Mouse (Mus musculus) megakaryocyte progenitor cell, adult 5-6 weeks (primary cell): ENCODE measurements around the gene Gm3526. TPM values are rescaled to one million over a fixed set of nuclear protein-coding genes. Genes with fewer than 3 reads are reported as not detected.
"Not testable (repeated sequence)": the region's sequence is repeated elsewhere in the genome, so short reads cannot be mapped to it uniquely, and the experiment has no call there.

ENCODE experiments used
- ATAC-seq: replicated peaks from 2 replicates; pipeline ENCODE4 v1.8.0; 2016; ENCODE audit warnings: mild to moderate bottlenecking, moderate TSS enrichment, inconsistent platforms; ENCODE audit not compliant: poor library complexity
- total RNA-seq, 2 experiments: library from RNA; stranded (forward) in 1 of 2; stranded (reverse) in 1 of 2; fragments of 157-497, 149-512 nt in 1 of 2; fragments of 200-1000 nt in 1 of 2; gene quantifications; 2 replicates each; pipeline versions ENCODE4 v1.2.3 to v1.2.4; 2015 to 2017

Gene Gm3526
- not detected in 2 replicates for total RNA-seq (2015)
- not detected in 2 replicates for total RNA-seq (2017)

GRCm38 (mm10) chr14:5260480-5260879, at the start of gene Gm3526:
Gene Gm3526, minus strand, starts transcription at chr14:5260580.
- ATAC-seq: not testable (repeated sequence)

Other genes with a start within 250 kb of the Gm3526 start
- not detected in 2 replicates for gene Gm3298, start 244.7 kb downstream of the Gm3526 start, total RNA-seq (2015)
- not detected in 2 replicates for gene Gm3298, start 244.7 kb downstream of the Gm3526 start, total RNA-seq (2017)
- gene 4930555G01Rik, start 210.0 kb downstream of the Gm3526 start, total RNA-seq (2015): not detected in 2 replicates
- not detected in 2 replicates for gene 4930555G01Rik, start 210.0 kb downstream of the Gm3526 start, total RNA-seq (2017)
- gene Gm8281, start 189.5 kb downstream of the Gm3526 start, total RNA-seq (2015): 0.25 TPM in 1 of 2 replicates, not detected in the other
- not detected in 2 replicates for gene Gm8281, start 189.5 kb downstream of the Gm3526 start, total RNA-seq (2017)
- gene Gm8279, start 129.1 kb downstream of the Gm3526 start, total RNA-seq (2015): not detected in 2 replicates
- gene Gm8279, start 129.1 kb downstream of the Gm3526 start, total RNA-seq (2017): not detected in 2 replicates
- not detected in 2 replicates for gene Gm3317, start 96.0 kb downstream of the Gm3526 start, total RNA-seq (2015)
- not detected in 2 replicates for gene Gm3317, start 96.0 kb downstream of the Gm3526 start, total RNA-seq (2017)
- not detected in 2 replicates for gene Gm8271, start 74.8 kb downstream of the Gm3526 start, total RNA-seq (2015)
- gene Gm8271, start 74.8 kb downstream of the Gm3526 start, total RNA-seq (2017): not detected in 2 replicates
- gene Gm3542, start 74.3 kb upstream of the Gm3526 start, total RNA-seq (2015): not detected in 2 replicates
- not detected in 2 replicates for gene Gm3542, start 74.3 kb upstream of the Gm3526 start, total RNA-seq (2017)
- gene Gm3500, start 128.5 kb upstream of the Gm3526 start, total RNA-seq (2015): not detected in 2 replicates
- gene Gm3500, start 128.5 kb upstream of the Gm3526 start, total RNA-seq (2017): not detected in 2 replicates
- gene Gm3194, start 194.9 kb upstream of the Gm3526 start, total RNA-seq (2015): 0.76 and 1.4 TPM in 2 replicates
- gene Gm3194, start 194.9 kb upstream of the Gm3526 start, total RNA-seq (2017): 0.91 and 1.00 TPM in 2 replicates
- gene Gm8246, start 217.2 kb upstream of the Gm3526 start, total RNA-seq (2015): not detected in 2 replicates
- gene Gm8246, start 217.2 kb upstream of the Gm3526 start, total RNA-seq (2017): not detected in 2 replicates
- not detected in 2 replicates for gene Gm3187, start 223.6 kb upstream of the Gm3526 start, total RNA-seq (2015)
- gene Gm3187, start 223.6 kb upstream of the Gm3526 start, total RNA-seq (2017): not detected in 2 replicates
- gene Gm3488, start 241.1 kb upstream of the Gm3526 start, total RNA-seq (2015): 0.69 TPM in 1 of 2 replicates, not detected in the other
- gene Gm3488, start 241.1 kb upstream of the Gm3526 start, total RNA-seq (2017): not detected in 2 replicates